Mouse (Mus musculus) regulatory T cell (primary cell): ENCODE measurements around the gene Ccng1.

Source experiments
- in situ Hi-C: fragments of 300-600 bp; cut with MboI, MseI; formaldehyde crosslinking; loops from one replicate; pipeline ENCODE4 v1.15.1; 2025; ENCODE audit warnings: high pct_unique_total_duplicates

Ccng1 gene

DNA sequence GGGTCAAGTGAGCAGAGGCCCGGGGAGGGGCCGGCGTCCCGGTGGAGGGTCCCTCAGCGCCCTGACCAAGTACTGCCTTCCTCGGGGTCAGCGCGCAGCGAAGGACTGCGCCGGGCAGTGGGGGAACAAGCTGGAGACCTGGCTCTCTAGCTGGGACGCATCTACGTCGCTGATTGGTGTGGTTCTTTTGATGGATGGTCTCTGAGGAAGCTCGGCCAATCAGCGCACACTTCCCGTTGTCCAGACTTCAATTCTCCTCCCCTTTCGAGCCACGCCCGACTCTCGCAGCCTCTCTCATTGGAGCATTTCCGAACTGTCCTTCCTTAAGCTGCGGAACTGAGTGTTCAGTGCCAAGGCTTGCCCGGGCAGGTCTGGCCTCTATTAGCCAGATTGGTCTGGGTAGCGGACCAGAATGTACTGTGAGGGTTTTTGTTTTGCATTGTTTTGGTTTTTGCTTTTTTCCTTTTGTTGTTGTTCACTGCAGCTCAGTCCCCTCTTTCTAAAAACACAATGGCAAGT lies at the start of gene Ccng1:
TSS of gene Ccng1 (minus strand) at position 203 of the 519 bp plus-strand sequence.
- in situ Hi-C loops, result no loop called here

- in situ Hi-C loops, result no loop called here
Measured at GRCm38 (mm10) chr11:40790307-40790706, 35.2 kb upstream of the Ccng1 start.

DNA sequence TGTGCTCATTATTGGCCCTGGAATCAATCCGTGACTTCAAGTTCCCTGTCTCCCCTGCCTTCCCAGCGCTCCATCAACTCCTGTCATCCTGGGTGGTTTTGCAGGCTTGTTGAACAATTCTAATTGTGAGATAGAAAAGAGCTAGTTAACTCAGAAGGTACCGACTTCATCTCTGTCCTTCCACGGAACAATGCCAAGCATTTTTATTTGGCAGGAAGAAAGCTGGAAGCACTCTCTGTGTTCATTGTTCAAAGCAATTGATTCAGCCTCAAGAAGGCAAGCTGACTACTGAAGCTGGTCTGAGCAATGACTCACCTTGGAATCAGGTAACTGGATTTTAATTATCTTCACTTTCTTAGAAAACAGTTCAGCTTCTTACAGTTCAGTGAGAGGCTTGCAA lies 34.6 kb upstream of the Ccng1 start:
- in situ Hi-C loops, result no loop called here

GRCm38 (mm10) chr11:40786900-40787299 lies 31.8 kb upstream of the Ccng1 start:
- in situ Hi-C loops, result no loop called here

DNA sequence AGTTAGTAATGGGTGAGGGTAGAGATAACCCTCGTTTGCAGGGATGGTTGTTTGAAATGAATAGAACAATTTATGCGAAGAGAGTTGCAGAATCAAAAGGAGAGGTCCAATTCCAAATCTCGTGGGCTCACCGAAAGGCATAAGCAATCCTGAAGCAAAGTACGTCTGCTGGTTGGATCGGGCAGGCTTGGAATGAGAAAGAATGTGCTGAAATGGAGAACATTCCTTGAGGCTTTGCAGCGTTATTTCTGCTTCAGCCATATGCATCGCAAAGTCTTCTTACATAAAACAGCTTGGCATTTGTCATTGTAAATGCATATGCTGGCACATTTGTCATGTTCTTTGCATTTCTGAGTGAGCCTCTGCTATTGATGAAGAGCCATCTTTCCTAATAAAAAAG lies 29.2 kb upstream of the Ccng1 start:
- in situ Hi-C loops, result no loop called here

DNA sequence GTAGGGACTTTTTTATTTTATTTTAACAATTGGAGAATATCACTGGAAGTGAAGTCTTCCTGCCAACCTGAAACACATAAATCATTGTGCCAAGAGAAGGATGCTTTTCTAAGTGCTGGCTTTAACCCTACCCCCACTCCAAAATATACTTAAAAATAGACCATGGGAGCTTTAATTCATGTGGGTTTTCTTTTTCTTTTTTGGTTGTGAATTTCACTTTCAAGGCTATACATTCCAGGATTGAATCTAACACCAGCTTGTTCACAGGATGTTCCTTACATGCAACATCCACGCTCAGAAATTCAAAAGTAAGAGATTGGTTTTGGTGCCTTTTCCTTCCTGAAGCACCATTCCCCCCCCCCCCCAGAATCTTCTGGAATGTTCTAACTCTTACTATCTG lies 28.2 kb upstream of the Ccng1 start:
- in situ Hi-C loops, result no loop called here

DNA sequence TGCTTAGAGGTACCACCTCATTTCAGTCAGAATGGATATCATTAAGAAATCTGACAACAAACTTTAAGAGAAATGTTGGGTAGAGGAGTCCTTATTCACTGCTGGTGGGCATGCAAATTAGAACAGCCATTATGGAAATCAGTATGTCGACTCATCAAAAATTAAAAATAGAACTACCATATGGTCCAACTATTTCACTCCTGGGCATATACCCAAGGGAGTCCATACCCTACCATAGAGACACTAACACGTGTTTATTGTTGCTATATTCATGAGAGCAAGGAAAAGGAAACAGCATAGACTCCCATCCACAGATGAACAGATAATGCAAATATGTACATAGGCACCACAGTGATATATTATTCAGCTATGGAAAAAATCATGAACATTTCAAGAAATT lies 26.7 kb upstream of the Ccng1 start:
- in situ Hi-C loops, result no loop called here

- in situ Hi-C loops, result no loop called here
Measured at GRCm38 (mm10) chr11:40775315-40776269, 20.5 kb upstream of the Ccng1 start.

DNA sequence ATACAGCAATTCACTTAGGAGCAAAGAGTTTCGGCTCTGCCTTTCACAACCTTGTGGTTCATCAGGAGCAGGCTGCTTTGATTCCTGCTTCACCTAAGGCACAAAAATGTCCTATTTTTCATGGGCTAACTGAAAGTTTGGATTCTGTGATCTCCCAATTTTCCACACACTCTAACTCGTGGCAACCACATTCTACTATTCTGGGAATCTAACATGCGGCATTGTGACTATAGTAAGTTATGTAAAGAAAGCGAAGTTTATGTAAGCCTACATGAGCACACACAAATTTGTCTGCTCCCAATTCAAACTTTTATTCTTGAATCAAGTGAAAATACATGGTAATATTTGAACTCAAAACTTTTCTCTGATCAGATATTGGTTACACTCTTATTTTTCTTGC lies 9.6 kb upstream of the Ccng1 start:
- in situ Hi-C loops, result no loop called here

DNA sequence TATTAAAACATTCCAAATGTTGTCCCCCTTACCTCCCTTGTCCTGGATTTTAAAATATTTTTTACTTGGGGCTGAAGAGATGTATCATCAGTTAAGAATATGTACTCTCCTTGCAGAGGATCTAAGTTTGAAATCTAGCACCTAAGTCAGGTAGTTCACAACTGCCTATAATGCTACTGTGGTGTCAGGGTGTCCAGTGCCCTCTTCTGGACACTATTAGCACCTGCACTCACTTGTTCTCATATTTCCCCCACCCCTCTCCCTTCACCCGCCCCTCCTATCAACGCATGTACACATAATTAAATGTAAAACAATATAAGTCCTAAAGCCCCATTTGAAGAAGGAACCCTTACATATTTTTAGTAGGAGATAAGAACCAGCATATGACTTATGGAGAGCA lies 8.3 kb upstream of the Ccng1 start:
- in situ Hi-C loops, result no loop called here

DNA sequence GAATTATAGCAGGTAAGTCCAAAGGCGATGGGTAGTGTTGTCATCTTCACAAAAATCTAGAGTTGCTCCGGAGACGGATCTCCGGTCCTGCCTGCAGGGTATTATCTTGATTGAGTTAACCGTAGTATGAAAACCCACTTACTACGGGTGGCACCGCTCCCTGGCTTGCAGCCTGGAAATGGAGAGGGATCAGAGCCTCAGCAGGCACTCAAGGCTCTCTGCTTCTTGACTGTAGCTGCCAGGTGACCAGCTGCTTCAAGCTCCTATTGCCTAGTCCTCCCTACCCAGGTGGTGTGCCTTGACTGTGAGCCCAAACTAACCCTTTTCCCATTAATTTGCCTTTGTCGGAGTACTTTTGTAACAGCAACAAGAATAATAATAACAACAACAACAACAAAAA lies 4.8 kb upstream of the Ccng1 start:
- in situ Hi-C loops, result no loop called here

DNA sequence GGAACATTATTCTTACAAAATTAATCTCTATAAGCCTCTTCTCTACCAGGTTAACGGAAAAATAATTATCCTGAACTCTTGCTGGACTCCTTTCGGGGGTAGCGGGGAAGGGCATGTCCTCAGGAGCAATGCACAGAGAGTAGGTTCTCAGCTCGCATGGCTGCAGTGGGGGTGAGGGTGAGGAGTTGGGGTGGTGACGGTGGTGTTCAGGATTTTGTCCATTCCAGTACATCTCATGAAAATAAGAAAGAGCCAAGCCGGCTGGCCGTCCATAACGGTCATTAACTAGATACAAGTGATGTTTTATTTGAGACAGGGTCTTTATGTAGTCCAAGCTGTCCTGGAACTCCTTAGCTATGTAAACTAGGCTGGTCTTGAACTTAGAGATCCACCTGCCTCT lies 857 bp upstream of the Ccng1 start:
- in situ Hi-C loops, result no loop called here

- in situ Hi-C loops, result no loop called here
Measured at GRCm38 (mm10) chr11:40754664-40755107, 425 bp downstream of the Ccng1 start.

DNA sequence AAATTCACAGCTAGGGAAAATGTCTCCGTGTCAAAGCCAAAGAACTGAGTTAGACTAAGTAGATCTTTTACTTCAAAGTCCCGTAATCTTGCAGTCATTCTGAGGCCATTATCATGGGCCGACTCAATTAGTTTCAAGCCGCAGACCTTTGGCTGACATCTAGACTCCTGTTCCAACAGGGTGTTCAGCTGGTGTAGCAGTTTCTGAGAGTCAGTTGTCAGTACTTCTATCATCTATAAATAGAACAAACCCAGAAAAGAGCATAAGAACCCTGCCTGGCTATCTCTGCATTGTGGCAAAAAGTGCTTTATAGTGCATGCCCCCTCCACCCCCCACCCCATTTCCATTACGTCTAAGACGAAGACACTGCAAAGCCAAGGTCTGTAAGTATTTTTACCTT lies 1.3 kb downstream of the Ccng1 start:
- in situ Hi-C loops, result no loop called here

GRCm38 (mm10) chr11:40747716-40748115 lies 7.4 kb downstream of the Ccng1 start:
- in situ Hi-C loops, result no loop called here

DNA sequence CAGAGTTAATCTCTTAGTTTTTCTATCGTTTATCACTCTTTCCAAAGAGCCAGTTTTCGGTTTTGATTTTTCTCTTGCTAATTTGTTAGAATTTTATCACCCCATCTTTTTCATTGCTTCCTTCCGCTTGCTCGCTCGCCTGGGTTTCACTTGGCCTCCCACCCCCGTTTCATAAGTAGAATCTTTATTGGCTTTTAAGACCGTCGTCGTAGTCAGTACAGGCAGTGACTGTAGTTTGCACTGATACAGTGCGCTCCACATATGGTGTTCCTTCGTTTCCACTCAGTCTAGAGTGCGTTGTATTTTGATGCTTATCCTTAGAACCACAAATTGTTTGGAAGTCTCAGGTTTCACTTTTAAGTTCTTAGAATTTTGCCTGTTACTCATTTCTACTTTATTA lies 8.8 kb downstream of the Ccng1 start:
- in situ Hi-C loops, result no loop called here

DNA sequence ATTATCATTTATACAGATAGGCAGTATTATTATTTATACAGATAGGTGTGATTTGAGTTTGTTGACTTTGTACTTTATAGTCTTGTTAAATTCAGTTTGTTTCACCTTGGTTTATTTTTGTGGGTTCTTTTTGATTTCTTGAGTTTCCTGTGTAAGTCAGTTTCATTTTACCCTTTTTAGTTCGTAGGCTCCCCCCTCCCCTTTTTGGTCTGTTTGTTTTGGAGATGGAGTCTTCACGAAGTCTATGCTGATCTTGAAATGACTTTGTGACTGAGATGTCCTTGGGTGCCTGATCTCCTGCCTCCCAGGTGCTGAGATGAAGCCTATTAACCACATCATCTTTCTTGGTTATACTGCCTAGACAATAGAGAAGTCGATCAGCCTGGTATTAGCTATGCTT lies 10.8 kb downstream of the Ccng1 start:
- in situ Hi-C loops, result no loop called here

GRCm38 (mm10) chr11:40741605-40742262 lies 13.4 kb downstream of the Ccng1 start:
- in situ Hi-C loops, result no loop called here

GRCm38 (mm10) chr11:40737369-40737768 lies 17.7 kb downstream of the Ccng1 start:
- in situ Hi-C loops, result no loop called here

- in situ Hi-C loops, result no loop called here
Measured at GRCm38 (mm10) chr11:40734251-40734752, 20.8 kb downstream of the Ccng1 start.

DNA sequence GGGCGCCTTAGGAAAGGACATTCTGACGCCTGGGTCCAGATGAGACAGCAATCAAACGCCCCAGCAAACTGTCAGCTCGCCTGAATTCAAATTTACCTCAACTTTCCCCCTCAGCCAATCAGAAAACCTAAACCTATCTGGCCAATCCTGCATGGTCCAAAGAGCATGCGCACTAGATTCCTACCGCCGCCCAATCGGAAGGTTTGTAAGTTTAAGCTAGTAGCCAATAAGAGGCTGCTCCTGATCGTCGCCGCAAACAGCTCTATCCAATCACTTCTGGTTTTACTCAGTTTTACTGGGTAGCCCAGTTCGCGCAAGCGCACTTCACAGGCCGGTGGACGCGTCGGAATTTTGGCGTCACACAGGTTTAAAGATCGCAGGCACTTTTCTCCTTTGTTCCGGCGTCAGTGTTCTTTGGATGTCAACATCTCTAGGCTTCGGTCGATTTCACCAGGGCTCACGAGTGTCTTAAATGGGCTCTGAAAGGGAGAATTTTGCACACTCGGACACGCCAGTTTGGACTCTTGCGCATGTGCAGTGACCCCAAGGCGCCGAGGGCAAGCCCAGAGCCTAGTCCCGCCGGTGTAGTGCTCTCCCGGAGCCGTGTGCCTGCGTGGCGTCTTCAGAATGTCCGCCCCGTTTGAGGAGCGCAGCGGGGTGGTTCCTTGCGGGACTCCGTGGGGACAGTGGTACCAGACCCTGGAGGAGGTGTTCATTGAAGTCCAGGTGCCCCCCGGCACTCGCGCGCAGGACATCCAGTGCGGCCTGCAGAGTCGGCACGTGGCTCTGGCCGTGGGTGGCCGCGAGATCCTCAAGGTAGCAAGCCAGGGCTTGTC lies 21.6 kb downstream of the Ccng1 start, which contains the start of the genes Hmmr and Nudcd2:
TSS of gene Hmmr (minus strand) at position 84 of the 836 bp plus-strand sequence.
TSS of gene Nudcd2 (plus strand) at position 329 of the 836 bp plus-strand sequence.
- in situ Hi-C loops, result no loop called here

GRCm38 (mm10) chr11:40732997-40733338 lies 22.1 kb downstream of the Ccng1 start:
- in situ Hi-C loops, result no loop called here
